Comparison of ENCODE assay signal across 24 mouse cellular contexts in the genomic region with DNA sequence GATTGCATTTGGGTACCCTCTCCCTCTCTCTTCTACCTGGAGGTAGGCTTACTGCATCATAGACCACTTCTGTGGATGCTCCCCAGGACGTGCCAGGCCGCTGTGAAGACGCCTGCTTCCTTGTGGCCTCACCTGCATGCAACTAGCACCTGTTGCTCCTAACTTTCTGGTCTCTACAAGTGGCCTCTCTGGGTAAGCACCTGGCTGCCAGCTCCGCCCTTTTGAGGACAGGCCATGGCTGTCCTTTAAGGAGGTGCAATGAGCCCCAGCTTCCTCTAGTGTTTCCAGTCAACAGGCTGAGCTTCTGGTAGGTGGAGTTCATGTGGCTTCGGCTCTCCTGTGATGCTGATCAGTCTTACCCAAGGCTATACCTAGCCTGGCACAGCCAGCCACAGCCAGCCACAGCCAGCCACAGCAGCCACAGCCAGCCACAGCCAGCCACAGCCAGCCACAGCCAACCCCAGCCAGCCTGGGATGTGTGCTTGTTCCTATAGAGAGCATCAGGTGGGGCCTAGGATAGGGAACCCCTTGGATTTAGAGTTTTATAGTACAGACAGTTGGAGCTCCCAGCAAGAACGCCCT. TPM values are rescaled to one million over a fixed set of nuclear protein-coding genes. Genes with fewer than 3 reads are reported as not detected.
A peak's percentile ranks its signal among the peaks of the same experiment; 100 is the strongest.
DNase-seq lines count a peak whose midpoint lies in the region; ATAC-seq lines count a peak whose summit lies in the region.
"Had no signal": no experiment of that assay in that cellular context is flagged by ENCODE, and none has a peak within 500 bp of the region (broad histone marks: within the 10 kb centered on the region; RNA-seq: fewer than 3 reads in every experiment).

No protein-coding gene starts in this region.

- no peak overlapping the region for H3K27ac ChIP-seq in heart, embryonic 11.5 days (ENCODE audit: low read depth, low read length)
- 0 out of 2 replicates have a peak overlapping the region, but pooled peaks have one; percentile 3 for H3K27ac ChIP-seq in intestine, embryonic 15.5 days
- H3K27ac ChIP-seq: forebrain, embryonic 15.5 days; hindbrain, embryonic 15.5 days; kidney, embryonic 15.5 days; liver, embryonic 15.5 days; neural tube, embryonic 13.5 days had no signal

- H3K4me1 ChIP-seq in heart, embryonic 11.5 days (ENCODE audit: control insufficient read depth, insufficient read depth, low read length): peaks cover 28% of the 10 kb centered on the region
- peaks cover 55% of the 10 kb centered on the region for H3K4me1 ChIP-seq in intestine, embryonic 15.5 days (replicated peaks)
- H3K4me1 ChIP-seq: liver, embryonic 15.5 days had no signal

- H3K9ac ChIP-seq in heart, embryonic 11.5 days (ENCODE audit: low read depth, low read length): peak overlapping the region; percentile 36; the same call in 1 of the 2 replicates
- no peak overlapping the region for H3K9ac ChIP-seq in intestine, embryonic 15.5 days
- H3K9ac ChIP-seq: forebrain, embryonic 15.5 days; hindbrain, embryonic 15.5 days; kidney, embryonic 15.5 days; liver, embryonic 15.5 days; neural tube, embryonic 13.5 days had no signal

- no peak for DNase-seq in heart, postnatal 4 days
- DNase-seq in lung, postnatal 25 days (ENCODE audit: low spot score): peak; percentile 49
- DNase-seq in lung, postnatal 14 days: no peak
- DNase-seq in left cerebral cortex, adult 9 months (ENCODE audit: low spot score in 2 of 2): no peak
- DNase-seq in right cerebral cortex, adult 18-20 months: no peak
- DNase-seq: adrenal gland, adult 8-10 months; cerebellum, adult 18-20 months; cerebellum, postnatal 25 days; gastrocnemius, postnatal 36 days; kidney, postnatal 36 days; liver; retina, postnatal 1 day; right cerebral cortex, postnatal 4 days; thymus, postnatal 14 days had no signal

- no peak overlapping the region for H3K4me2 ChIP-seq in heart, embryonic 11.5 days
- no peak overlapping the region for H3K4me2 ChIP-seq in intestine, embryonic 15.5 days (replicated peaks)
- H3K4me2 ChIP-seq: forebrain, embryonic 15.5 days; hindbrain, embryonic 15.5 days; kidney, embryonic 15.5 days; liver, embryonic 15.5 days; neural tube, embryonic 13.5 days had no signal

- no peaks in the 10 kb centered on the region for H3K27me3 ChIP-seq in heart, embryonic 11.5 days (ENCODE audit: control insufficient read depth, insufficient read depth, low read length)
- no peaks in the 10 kb centered on the region for H3K27me3 ChIP-seq in intestine, embryonic 15.5 days (replicated peaks)
- H3K27me3 ChIP-seq: forebrain, embryonic 15.5 days; hindbrain, embryonic 15.5 days; kidney, embryonic 15.5 days; liver, embryonic 15.5 days; neural tube, embryonic 13.5 days had no signal

- no peak for ATAC-seq in heart, embryonic 11.5 days (replicated peaks; ENCODE audit: insufficient number of reproducible peaks, low FRiP score, low TSS enrichment)
- ATAC-seq in intestine, embryonic 15.5 days: 0 out of 2 replicates have a peak, but pooled peaks have one; percentile 20
- ATAC-seq: activated CD4-positive, CD25-positive, alpha-beta regulatory T cell, adult 4 months; forebrain, embryonic 15.5 days; midbrain, embryonic 16.5 days had no signal

- H3K4me3 ChIP-seq in heart, embryonic 11.5 days (ENCODE audit: low read depth, low read length): no peak overlapping the region
- H3K4me3 ChIP-seq in intestine, embryonic 15.5 days (replicated peaks): no peak overlapping the region
- H3K4me3 ChIP-seq: forebrain, embryonic 15.5 days; hindbrain, embryonic 15.5 days; kidney, embryonic 15.5 days; liver, embryonic 15.5 days; myocyte; neural tube, embryonic 13.5 days had no signal

- 82% methylated on average over 6 of the region's 6 CpGs for WGBS in heart, embryonic 11.5 days (ENCODE audit: insufficient replicate concordance)
- WGBS in intestine, embryonic 15.5 days: 75% methylated on average over 6 of the region's 6 CpGs

- H3K36me3 ChIP-seq in heart, embryonic 11.5 days (ENCODE audit: control insufficient read depth, insufficient read depth, low read length): no peaks in the 10 kb centered on the region
- H3K36me3 ChIP-seq in intestine, embryonic 15.5 days: no peaks in the 10 kb centered on the region
- H3K36me3 ChIP-seq: forebrain, embryonic 15.5 days; hindbrain, embryonic 15.5 days; kidney, embryonic 15.5 days; liver, embryonic 15.5 days; neural tube, embryonic 13.5 days had no signal

- no peaks in the 10 kb centered on the region for H3K9me3 ChIP-seq in heart, embryonic 11.5 days (replicated peaks; ENCODE audit: control insufficient read depth, low read length)
- H3K9me3 ChIP-seq in intestine, embryonic 15.5 days: no peaks in the 10 kb centered on the region
- H3K9me3 ChIP-seq: forebrain, embryonic 15.5 days; hindbrain, embryonic 15.5 days; kidney, embryonic 15.5 days; liver, embryonic 15.5 days; neural tube, embryonic 13.5 days had no signal

RNA-seq across cellular contexts. Expression of a gene that starts 27.2 kb away (rescaled TPM):
- 12.8 and 12.9 TPM in 2 replicates for polyA plus RNA-seq in heart, embryonic 11.5 days (2014; fragmentation: Nextera tagmentation; extraction: Ambion mirVana)
- 10 to 100 TPM; 33.5 to 37.4 TPM for total RNA-seq in heart, postnatal 4 days (2021)
- polyA plus RNA-seq in intestine, embryonic 15.5 days (2015; fragmentation: Nextera tagmentation; extraction: Ambion mirVana): 7.9 and 9.6 TPM in 2 replicates
